Mouse (Mus musculus): ENCODE data around the gene Fbxo36.

Gene Fbxo36

DNA sequence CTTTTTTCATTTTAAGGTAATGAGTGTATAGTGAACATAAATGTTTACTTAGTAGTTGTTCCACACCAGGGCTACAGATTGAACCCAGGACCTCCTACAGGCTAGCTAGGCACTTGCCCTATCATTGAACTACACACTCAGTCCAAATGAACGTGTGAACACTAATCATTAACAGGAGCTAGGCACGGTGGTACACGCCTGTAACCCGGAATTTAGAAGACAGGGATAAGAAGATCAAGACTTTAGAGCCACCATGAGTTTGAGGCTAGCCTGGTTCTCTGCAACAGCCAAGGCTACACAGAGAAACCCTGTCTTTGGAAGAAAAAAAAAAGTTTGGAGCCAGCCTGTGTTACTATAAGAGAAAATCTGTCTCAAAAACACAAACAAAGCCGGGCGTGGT lies 20.0 kb downstream of the Fbxo36 start:
- in situ Hi-C loops (cut with MseI, MboI) = no loop called here

DNA sequence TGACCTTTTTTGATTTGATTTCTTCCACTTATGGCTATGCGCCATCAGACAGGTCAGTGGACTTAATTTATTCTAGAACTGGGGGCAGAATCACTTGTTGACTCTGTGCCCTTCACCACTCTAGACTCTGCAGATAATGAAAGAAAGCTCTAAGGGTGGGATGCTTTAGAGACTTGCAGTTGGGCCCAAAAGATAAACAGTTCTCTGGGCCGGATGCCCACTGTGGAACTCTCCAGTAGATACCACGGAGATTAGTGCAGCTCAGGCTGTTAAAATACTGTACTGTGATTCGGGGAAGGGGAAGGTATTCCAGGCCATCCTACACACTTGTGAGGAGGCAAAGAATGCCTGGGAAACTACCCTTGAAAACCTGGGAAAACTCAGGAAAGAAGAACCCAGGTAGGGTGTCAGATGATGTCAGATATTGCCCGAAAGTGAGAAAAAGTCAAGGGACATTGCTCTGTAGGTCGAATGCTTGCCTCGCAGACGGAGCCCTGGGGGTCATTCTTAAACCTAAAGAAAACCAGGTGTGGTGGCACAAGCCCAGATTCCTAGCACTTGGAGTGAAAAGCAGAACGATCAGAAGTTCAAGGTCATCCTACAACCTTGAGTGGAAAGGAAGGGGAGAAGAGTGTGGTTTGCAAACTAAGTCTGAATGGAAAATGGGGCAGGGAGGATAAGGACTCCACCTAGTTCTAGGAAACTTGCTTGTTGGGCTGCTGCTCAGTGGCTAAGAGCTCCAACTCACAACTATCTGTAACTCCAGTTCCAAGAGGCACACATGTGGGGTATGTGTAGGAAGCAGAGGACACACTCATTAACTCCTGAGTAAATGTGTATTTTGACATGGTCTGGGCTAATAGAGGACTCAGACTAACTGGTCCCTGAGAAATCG lies 21.0 kb downstream of the Fbxo36 start:
- in situ Hi-C loops (cut with MseI, MboI) = no loop called here

DNA sequence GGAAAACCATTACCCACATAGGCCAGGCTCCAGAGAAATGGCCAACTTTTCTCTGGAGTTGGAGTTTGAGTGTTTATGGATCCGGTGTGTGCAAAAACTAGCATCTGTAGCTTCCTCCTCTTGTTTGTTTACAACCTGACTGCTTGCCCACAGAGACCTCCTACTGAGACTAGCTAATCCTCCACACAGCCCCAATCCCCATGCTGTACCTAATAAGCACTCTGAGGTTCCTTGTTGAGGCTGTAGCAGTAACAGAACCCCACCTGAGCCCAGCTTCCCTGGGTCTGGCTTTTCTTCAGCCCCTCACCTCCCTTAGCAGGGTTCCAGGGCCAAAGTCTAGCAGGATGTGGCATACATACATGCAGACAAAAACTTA lies 21.6 kb downstream of the Fbxo36 start:
- in situ Hi-C loops (cut with MseI, MboI) = no loop called here

DNA sequence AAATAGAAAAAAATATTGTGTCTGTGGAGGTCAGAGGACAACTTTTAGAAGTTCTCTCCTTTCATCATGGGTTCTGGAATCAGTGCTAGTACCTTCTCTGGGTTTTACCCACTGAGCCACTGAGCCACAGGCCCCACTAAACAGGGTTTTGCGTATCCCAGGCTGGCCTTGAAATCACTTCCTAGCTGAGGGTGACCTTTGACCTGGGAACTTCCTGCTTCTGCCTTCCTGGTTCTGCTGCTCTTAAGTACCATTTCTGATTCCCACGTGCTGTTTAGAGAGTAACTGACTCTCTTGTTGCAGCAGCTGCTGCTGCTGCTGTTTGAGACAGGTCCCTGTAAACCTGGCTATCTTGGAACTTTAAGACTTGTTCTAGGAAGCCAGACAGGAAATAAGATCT lies 25.0 kb downstream of the Fbxo36 start:
- in situ Hi-C loops (cut with MseI, MboI) = no loop called here

DNA sequence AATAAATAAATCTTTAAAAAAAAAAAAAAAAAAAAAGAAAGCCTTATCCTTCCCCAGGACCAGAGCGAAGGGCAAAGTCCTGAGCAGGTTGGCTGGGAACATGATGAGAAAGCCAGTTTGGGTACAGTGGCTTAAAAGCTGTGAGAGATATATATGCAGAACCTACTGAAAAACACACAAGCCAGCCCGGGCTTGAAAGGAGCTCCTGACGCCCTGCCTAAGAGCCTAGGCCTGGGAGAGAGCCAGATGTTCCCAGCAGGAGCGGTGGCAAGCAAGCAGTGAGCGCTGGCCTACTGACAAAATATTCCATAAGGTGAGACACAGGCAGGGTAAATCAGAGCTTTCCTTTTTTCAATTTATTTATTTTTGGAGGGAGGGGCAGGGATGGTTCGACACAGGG lies 26.6 kb downstream of the Fbxo36 start:
- in situ Hi-C loops (cut with MseI, MboI) = no loop called here

DNA sequence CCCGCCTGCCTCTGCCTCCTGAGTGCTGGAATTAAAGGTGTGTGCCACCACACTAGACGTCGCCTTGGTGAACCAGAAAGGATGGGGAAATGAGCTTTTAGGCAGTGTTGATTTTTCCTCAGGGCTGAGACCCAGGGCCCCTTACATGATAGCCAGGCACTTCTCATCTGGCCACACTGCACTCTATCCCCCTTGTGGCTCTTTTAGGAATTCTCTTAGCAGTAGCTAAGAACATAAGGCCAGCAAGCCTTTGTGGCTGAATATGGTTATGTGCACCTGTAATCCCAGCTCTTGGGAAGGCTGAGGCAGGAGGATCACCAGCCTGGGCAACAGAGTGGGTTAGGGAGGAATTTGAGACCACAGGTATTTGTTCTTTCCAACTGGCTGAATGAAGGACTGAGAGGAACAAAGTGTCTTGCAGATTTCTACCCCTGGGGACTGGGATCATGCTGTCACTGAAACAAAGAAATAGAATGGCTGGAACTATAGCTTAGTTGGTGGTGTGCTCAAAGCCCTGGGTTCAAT lies 27.1 kb downstream of the Fbxo36 start:
- in situ Hi-C loops (cut with MseI, MboI) = no loop called here

DNA sequence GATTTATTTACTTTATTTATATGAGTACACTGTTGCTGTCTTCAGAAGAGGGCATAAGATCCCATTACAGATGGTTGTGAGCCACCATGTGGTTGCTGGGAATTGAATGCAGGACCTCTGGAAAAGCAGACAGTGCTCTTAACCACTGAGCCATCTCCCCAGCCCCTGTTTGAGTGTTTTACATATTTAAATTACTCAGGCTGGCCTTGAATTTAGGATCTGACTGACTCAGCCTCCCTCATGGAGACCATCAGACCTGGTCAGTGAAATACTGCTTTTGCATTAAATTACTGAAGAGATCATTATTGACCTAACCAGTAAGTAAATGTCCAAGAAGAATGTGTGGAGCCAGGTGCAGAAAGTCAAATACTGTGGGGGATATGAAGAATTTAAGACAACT lies 28.7 kb downstream of the Fbxo36 start:
- in situ Hi-C loops (cut with MseI, MboI) = no loop called here

DNA sequence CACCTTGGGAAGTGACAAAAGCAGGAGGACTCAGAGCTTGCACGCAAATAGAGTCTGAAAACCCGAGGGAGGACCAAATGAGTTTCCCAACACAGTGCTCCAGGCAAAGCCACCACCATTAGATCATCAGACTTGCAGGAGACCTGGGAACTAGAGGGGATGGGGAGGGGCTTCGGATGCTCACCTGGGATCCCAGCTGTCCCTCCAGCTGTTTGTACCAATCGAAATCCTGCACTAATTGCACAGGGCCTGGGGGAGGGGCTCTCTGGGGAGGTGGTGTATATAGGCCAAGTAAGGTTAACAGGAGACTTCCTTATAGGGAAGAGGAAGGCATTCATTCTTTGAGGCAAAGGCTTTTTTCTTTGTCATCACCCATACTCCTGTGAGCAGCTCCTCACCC lies 29.2 kb downstream of the Fbxo36 start:
- in situ Hi-C loops (cut with MseI, MboI) = no loop called here

DNA sequence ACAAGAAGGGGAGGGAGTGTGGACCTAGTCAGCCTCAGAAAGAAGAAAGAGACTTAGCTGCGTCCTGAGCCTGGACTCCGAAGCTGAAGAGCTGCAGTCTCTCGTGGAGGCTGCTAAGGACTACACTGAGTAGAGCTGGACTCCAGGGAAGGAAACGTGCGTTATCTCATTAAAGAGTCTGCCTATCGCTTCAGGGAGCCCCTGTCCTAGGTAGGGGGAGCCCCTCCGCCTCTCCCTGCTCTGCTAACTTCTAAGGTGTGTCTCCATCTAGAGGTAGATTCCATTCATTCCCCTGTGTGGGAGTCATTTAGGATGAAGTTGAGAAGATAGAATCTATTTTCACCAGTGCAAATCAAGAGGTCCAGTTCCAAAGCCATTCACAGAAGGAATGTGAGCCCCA lies 29.9 kb downstream of the Fbxo36 start:
- in situ Hi-C loops (cut with MseI, MboI) = no loop called here

DNA sequence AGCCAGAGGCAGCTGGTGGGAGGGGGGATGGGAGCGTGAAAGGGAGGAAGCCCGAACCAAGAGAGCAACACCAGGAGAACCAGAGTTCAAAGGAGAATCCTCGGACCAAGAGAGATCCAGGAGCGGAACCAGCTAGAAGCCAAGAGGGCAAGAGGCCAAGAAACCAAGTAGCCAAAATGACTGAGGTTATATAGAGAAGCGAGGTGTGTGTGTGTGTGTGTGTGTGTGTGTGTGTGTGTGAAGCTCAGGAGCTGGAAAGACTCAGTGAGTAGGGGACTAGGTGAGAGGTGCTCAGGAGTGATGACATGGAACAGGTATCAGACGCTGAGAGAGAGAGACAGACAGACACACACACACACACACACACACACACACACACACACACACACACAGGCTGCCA lies 31.5 kb downstream of the Fbxo36 start:
- in situ Hi-C loops (cut with MseI, MboI) = no loop called here

DNA sequence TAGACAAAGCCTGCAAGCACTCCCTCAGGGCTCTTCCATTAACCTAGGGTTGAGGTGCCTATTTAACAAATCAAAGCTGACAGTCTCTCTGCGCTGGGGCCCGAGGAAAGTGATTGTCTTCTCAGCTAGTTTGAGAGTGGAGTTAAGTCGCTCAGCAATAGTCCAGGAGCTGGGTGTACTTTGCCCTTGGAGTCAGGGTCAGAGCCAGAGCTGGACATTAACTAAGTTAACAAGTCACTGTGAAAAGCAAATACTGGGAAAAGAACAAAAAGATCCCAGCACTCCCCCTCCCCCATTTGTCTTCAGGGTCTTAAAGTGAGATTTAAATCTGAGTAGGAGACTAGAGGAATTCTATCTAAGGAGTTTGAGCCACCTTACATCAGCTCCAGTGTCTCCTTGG lies 32.5 kb downstream of the Fbxo36 start:
- in situ Hi-C loops (cut with MseI, MboI) = no loop called here

DNA sequence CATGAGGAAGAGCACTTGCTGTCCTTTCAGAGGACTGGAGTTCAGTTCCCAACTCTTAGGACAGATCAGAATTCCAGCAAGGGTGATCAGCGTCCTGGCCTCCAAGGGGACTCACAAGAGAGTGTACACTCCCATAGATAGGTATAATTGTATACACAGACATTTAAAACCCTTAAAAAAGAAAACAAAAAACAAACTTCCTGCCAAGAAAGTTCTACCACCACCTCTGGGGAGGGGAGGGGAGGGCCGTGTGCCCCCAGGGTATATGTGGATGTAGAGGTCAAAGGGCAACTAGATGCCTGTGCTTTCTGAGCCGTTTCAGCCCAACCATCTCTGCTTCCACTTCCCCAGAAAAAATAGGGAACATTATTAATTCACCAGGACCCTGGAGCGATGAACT lies 33.3 kb downstream of the Fbxo36 start:
- in situ Hi-C loops (cut with MseI, MboI) = no loop called here

DNA sequence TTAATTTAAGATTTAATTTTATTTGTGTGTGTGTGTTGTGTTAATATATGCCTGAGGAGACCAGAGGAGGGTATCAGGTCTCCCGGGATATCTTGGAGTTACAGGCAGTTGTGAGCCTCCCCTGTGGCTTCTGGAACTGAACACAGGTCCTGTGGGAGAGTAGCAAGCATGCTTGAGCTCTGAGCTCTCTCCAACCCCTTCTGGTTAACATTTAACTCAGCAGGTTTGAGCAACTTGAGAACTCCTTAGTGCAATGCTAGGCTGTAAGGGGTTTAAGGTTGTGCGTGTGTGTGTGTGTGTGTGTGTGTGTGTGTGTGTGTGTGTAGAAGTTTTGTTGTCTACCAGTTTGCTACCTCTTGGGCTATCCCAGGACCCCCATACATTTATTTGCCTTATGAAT lies 37.9 kb downstream of the Fbxo36 start:
- in situ Hi-C loops (cut with MseI, MboI) = no loop called here

DNA sequence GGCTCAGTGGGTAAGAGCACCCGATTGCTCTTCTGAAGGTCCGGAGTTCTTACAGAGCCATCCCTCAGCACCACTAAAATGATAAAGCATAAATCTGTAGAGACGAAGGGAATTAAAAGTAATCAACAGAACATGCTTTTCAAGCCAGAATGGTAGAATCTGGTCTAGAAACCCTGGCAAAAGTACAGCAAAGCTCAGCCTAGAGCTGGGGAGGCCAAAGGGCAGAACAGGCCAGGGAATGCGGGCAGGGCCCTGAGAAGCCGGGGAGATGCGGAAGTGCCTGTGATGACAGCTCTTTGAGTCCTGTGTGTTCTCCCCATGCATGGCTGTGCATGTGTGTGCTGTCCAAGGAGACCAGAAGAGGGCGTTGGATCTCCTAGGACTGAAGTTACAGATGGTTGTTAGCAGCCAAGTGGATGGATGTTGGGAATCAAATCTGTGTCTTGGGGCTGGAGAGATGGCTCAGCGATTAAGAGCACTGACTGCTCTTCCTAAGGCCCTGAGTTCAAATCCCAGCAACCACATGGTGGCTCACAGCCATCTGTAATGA lies 40.0 kb downstream of the Fbxo36 start:
- in situ Hi-C loops (cut with MseI, MboI) = no loop called here

DNA sequence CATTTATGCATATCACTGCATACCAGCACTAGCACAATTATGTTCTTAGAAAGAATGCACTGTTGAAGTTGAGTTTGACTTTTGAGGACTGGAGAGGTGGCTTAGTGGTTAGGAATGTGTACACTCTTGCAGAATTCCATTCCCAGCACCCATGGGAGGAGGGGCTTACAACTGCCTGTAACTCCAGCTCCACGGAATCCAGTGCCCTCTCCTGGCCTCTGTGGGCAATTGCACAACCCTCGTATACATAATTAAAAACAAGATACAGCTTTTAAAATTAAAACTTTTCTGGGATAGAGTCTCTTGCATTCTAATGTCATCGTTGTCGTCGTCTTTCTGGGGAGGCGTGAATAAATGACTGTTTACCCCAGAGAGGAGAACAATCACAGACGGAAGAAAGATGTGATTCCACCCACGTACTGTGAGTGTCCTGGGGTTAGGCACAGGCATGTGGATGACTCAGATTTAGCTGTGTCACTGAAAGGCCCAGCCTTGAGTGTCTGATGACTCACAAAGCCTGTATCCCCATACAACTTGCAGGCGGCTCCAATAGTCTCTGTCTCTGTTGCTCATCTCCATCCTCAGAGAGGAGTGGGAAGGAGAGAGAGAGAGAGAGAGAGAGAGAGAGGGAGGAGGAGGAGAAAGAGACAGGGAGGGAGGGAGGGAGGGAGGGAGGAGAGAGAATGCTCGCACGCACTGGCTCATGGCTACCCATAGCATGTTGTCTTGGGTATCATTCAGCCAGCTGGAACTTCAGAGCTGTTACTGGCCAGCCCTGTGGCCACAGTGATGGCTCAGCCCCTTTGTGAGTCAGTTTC lies 41.8 kb downstream of the Fbxo36 start:
- in situ Hi-C loops (cut with MseI, MboI) = no loop called here

DNA sequence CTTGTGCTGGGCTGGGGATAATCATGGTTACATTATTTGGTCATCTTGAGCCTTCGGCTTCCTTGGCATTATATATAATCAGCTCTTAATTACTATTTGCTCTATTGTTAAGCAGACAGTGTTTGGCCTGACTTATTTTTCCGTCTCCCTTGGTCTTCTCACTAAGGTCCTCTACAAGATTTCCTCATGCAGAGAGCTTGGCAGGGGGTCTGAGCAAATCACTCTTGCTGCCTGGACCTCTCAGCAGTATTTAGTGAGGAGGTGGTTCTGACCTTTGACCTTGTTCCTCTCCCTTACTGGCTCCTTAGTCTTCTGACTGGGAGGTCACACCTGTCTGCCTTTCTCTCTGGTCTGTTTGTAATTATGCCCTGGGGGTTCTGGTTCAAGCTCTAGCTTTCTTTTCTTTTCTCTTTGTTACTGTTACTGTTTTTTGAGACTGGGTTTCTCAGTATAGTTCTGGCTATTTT lies 42.5 kb downstream of the Fbxo36 start:
- in situ Hi-C loops (cut with MseI, MboI) = no loop called here

DNA sequence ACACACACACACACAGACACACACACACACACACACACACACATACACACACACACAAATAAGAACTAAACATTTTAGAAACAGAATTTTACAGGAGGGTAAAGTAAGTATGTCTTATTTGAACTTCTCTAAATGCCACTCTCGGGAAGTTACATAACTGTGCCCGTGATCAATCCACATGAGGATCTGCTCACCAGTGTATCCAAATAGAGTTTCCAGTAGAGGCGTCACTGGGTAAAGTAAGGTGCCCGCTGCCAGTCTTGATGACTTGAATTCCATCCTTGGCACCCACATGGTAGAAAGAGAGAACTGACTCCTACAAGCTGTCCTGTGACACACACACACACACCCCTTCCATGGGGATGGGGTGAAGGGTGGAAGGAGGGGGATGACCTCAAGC lies 43.3 kb downstream of the Fbxo36 start:
- in situ Hi-C loops (cut with MseI, MboI) = no loop called here

DNA sequence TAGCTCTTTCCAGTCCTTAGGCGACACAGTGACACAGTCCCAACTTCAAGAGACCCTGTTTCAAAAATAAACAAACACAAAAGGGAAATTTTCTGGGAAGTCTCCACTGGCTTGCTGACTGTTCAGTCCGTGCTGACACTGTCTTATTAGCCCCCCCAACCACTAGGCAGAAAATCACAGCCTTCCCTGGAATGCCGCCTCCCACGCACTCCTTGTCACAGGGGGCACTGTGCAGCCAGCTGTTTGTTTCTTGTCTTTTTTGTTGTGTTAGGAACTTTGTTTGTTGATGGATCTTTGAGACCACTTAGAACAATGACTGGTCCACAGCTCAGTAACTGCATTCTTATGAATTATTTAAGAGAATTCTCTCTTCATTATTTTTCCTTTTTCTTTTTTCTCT lies 44.2 kb downstream of the Fbxo36 start:
- in situ Hi-C loops (cut with MseI, MboI) = no loop called here

DNA sequence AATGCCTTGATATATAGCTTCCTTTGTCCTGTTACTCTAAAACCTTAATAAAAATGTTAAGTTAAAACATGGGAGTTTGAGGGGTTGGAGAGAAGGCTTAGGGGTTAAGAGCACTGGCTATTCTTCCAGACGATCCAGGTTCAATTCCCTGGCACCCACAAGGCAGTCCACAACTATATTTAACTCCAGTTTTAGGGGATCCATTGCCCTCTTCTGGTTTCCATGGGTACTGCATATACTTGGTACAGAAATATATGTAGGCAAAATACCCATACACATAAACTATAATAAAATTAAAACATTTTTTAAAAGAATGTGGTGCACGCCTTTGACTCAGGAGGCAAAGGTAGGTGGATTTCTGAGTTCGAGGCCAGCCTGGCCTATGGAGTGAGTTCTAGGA lies 45.5 kb downstream of the Fbxo36 start:
- in situ Hi-C loops (cut with MseI, MboI) = no loop called here

DNA sequence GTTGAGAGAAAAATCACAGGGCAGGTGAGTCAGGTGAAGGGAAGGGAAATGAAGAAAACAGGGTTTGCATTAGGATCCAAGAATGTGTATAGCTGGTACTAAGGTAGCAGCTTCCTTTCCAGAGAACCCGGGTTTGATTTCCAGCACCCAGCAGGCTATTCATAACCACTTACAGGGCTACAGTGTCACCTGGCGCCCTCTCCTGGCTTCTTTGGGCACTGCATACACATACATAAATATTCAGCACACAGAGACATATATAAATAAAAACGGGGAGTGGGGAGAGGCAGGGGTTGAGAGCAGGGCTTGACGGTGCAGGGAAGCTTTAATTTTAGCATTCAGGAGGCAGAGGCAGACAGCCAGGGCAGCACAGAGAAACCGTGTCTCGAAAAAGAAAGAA lies 46.3 kb downstream of the Fbxo36 start:
- in situ Hi-C loops (cut with MseI, MboI) = no loop called here

DNA sequence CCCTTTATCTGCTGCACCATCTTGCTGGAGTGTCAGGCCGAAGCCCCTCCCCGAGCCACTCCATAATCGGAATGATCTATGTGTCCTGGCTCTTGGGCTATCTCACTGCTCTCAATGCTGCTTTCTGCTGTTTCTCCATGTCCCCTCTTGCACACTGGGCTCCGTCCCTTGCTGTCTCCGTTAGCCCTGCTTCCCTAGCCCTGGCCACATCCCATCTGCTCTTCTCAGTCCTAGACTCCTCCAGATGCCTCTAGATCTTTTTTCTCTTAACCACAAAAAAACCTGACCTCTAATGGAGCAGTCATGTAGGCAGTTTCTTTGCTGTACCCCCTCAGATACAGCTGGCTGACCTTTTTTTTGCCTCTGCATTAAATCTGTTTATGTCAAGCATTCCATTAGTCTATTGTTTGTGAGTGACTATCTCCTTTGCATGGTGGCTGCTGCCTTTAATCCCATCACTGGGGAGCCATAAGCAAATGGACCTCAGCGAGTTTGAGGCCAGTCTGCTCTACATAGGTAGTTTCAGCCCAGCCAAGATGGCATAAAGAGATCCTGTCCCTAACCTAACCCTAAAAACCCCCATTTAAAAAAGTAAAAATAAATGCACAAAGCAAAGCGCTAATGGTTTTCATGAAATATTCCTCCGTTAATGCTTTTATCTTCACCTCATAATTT lies 49.8 kb downstream of the Fbxo36 start:
- in situ Hi-C loops (cut with MseI, MboI) = no loop called here

DNA sequence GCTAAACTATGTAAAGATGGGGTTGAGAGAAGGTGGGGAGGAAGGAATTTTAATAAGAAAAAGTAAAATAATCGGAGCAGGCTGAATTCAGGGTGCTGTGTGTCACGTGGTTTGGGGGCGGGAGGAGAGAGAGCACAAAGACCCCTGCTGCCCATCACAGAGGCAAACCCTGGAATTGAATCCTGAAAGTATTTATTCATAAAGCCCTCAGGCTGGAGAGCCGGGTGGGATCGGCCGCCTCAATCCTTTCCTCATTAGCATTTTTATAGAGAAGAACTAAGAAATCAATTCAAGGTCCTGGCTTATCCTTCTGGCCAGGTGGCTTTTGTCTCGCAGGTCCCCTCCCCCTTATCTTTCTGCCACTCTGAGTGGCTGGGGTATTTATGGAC lies 50.4 kb downstream of the Fbxo36 start:
- in situ Hi-C loops (cut with MseI, MboI) = no loop called here
